Mouse (Mus musculus): Measurements from ENCODE around the gene Inip.
A peak's percentile ranks its signal among the peaks of the same experiment; 100 is the strongest.

Gene Inip

GRCm38 (mm10) chr4:59801489-59801888, at the start of gene Inip:
Gene Inip, minus strand, starts transcription at chr4:59801589.
- DNase-seq (ENCODE audit: inconsistent ontology term): no peak

GRCm38 (mm10) chr4:59850181-59850580, 48.8 kb upstream of the Inip start:
- peak; percentile 82 for DNase-seq (ENCODE audit: inconsistent ontology term)

- DNase-seq (ENCODE audit: inconsistent ontology term): no peak
These were observed 46.1 kb upstream of the Inip start for GRCm38 (mm10) chr4:59847447-59847846.

GRCm38 (mm10) chr4:59845245-59845637, 43.9 kb upstream of the Inip start:
- DNase-seq (ENCODE audit: inconsistent ontology term): no peak

GRCm38 (mm10) chr4:59844460-59845244, 43.3 kb upstream of the Inip start:
- DNase-seq (ENCODE audit: inconsistent ontology term): no peak

- no peak for DNase-seq (ENCODE audit: inconsistent ontology term)
These were observed 36.3 kb upstream of the Inip start for GRCm38 (mm10) chr4:59837659-59838058.

- no peak for DNase-seq (ENCODE audit: inconsistent ontology term)
These were observed 31.4 kb upstream of the Inip start for GRCm38 (mm10) chr4:59832810-59833209.

- DNase-seq (ENCODE audit: inconsistent ontology term): no peak
These were observed 29.6 kb upstream of the Inip start for GRCm38 (mm10) chr4:59831038-59831437.

- DNase-seq (ENCODE audit: inconsistent ontology term): no peak
These were observed 27.7 kb upstream of the Inip start for GRCm38 (mm10) chr4:59829072-59829471.

GRCm38 (mm10) chr4:59826381-59826780, 25.0 kb upstream of the Inip start:
- DNase-seq (ENCODE audit: inconsistent ontology term): no peak

GRCm38 (mm10) chr4:59825634-59826033, 24.2 kb upstream of the Inip start:
- DNase-seq (ENCODE audit: inconsistent ontology term): no peak

GRCm38 (mm10) chr4:59824860-59825259, 23.5 kb upstream of the Inip start:
- no peak for DNase-seq (ENCODE audit: inconsistent ontology term)

- no peak for DNase-seq (ENCODE audit: inconsistent ontology term)
These were observed 22.1 kb upstream of the Inip start for GRCm38 (mm10) chr4:59823470-59823869.

GRCm38 (mm10) chr4:59822119-59822518, 20.7 kb upstream of the Inip start:
- DNase-seq (ENCODE audit: inconsistent ontology term): no peak

GRCm38 (mm10) chr4:59821516-59821915, 20.1 kb upstream of the Inip start:
- DNase-seq (ENCODE audit: inconsistent ontology term): no peak

GRCm38 (mm10) chr4:59819477-59820022, 18.2 kb upstream of the Inip start:
- DNase-seq (ENCODE audit: inconsistent ontology term): peak; percentile 72

GRCm38 (mm10) chr4:59819054-59819472, 17.7 kb upstream of the Inip start:
- DNase-seq (ENCODE audit: inconsistent ontology term): no peak

GRCm38 (mm10) chr4:59818498-59818897, 17.1 kb upstream of the Inip start:
- DNase-seq (ENCODE audit: inconsistent ontology term): no peak

GRCm38 (mm10) chr4:59817790-59818189, 16.4 kb upstream of the Inip start:
- DNase-seq (ENCODE audit: inconsistent ontology term): no peak

- DNase-seq (ENCODE audit: inconsistent ontology term): no peak
These were observed 15.1 kb upstream of the Inip start for GRCm38 (mm10) chr4:59816477-59816876.

- no peak for DNase-seq (ENCODE audit: inconsistent ontology term)
These were observed 14.6 kb upstream of the Inip start for GRCm38 (mm10) chr4:59816016-59816415.

- DNase-seq (ENCODE audit: inconsistent ontology term): no peak
These were observed 13.9 kb upstream of the Inip start for GRCm38 (mm10) chr4:59815121-59815810.

- no peak for DNase-seq (ENCODE audit: inconsistent ontology term)
These were observed 12.7 kb upstream of the Inip start for GRCm38 (mm10) chr4:59814094-59814493.

All from Muller cell, postnatal 12 days (primary cell).